Mouse (Mus musculus) heart, embryonic 15.5 days (tissue): ENCODE data around the gene Rtl8a. TPM values are rescaled to one million over a fixed set of nuclear protein-coding genes. Genes with fewer than 3 reads are reported as not detected.
"Not testable (repeated sequence)": the region's sequence is repeated elsewhere in the genome, so short reads cannot be mapped to it uniquely, and the experiment has no call there.

Source experiments
- ATAC-seq: fragments of 200-750 bp; cut with Nextera tagmentation; replicated peaks from 2 replicates; pipeline ENCODE4 v1.8.0; 2017; ENCODE audit warnings: low read depth, moderate TSS enrichment; ENCODE audit not compliant: insufficient number of reproducible peaks, insufficient read depth, low FRiP score
- H3K27ac ChIP-seq: fragments of 300-500 bp; sonication (generic); 2 replicates; pipeline ENCODE4 v1.5.1; 2015; ENCODE audit warnings: mild to moderate bottlenecking, inconsistent platforms
- H3K27me3 ChIP-seq: fragments of 300-500 bp; sonication (generic); 2 replicates; pipeline ENCODE4 v1.6.1; 2015; ENCODE audit warnings: inconsistent platforms
- H3K36me3 ChIP-seq: fragments of 300-500 bp; sonication (generic); 2 replicates; pipeline ENCODE4 v1.6.1; 2015; ENCODE audit warnings: mild to moderate bottlenecking, inconsistent platforms
- H3K4me1 ChIP-seq: fragments of 300-500 bp; sonication (generic); replicated peaks from 2 replicates; pipeline ENCODE4 v1.6.1; 2015; ENCODE audit warnings: inconsistent platforms
- H3K4me2 ChIP-seq: fragments of 300-500 bp; sonication (generic); 2 replicates; pipeline ENCODE4 v1.6.1; 2015; ENCODE audit warnings: inconsistent platforms, mild to moderate bottlenecking, moderate library complexity
- H3K4me3 ChIP-seq: fragments of 300-500 bp; sonication (generic); 2 replicates; pipeline ENCODE4 v1.5.1; 2015; ENCODE audit warnings: mild to moderate bottlenecking, inconsistent platforms
- H3K9ac ChIP-seq: fragments of 300-500 bp; sonication (generic); 2 replicates; pipeline ENCODE4 v1.6.1; 2015; ENCODE audit warnings: mild to moderate bottlenecking, inconsistent platforms
- H3K9me3 ChIP-seq: fragments of 300-500 bp; sonication (generic); replicated peaks from 2 replicates; pipeline ENCODE4 v1.6.1; 2016; ENCODE audit warnings: inconsistent platforms
- WGBS: fragments of 180-500 bp; shearing (Covaris S2); methylation state at CpG from one replicate; pipeline ENCODE4 v1.1.7; 2015; ENCODE audit warnings: mixed read lengths; 5-methylcytosine and 5-hydroxymethylcytosine counted together
- polyA plus RNA-seq: library from polyadenylated mRNA; unstranded; fragments of >200 nt; fragmentation: Nextera tagmentation; extraction: Ambion mirVana; gene quantifications from 2 replicates; pipeline ENCODE4 v1.2.1, GENCODE M21; 2015

Gene Rtl8a
- polyA plus RNA-seq, 1 experiment from 2014 or later = 104 TPM

- H3K4me1 ChIP-seq, H3K36me3 ChIP-seq, H3K9me3 ChIP-seq, H3K9ac ChIP-seq, H3K27me3 ChIP-seq, H3K27ac ChIP-seq, ATAC-seq: not testable (repeated sequence)
- H3K4me2 ChIP-seq = peak overlapping the region; percentile 50
- peak overlapping the region; percentile 24; the same call in 1 of the 2 replicates for H3K4me3 ChIP-seq
- 37% methylated on average over 4 of the region's 4 CpGs for WGBS
Observed at GRCm38 (mm10) chrX:53642604-53642979, 890 bp downstream of the Rtl8a start.

DNA sequence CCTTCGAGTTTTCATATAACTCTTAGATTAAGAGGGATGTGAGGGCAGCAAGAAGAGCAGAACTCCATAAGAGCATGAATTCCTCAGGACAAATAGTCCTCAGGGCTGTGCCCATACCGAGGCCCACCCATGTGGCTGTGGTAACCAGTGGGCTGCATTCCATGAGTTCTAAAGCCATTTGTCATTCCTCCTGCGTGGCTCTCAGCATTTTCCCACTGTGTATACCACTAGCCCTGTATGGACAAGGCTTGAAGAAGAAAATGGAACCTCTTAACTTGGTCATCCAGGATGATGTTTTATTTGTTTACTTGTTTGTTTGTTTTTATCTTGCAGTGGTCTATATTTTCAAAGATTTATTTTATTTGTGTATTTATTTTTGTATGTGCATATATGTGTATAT, 5.4 kb downstream of the Rtl8a start:
- H3K36me3 ChIP-seq, ATAC-seq, H3K9ac ChIP-seq, H3K4me1 ChIP-seq, H3K27ac ChIP-seq, H3K9me3 ChIP-seq, H3K4me2 ChIP-seq, H3K4me3 ChIP-seq, H3K27me3 ChIP-seq: not testable (repeated sequence)
- WGBS = 39% methylated on average over 3 of the region's 3 CpGs

DNA sequence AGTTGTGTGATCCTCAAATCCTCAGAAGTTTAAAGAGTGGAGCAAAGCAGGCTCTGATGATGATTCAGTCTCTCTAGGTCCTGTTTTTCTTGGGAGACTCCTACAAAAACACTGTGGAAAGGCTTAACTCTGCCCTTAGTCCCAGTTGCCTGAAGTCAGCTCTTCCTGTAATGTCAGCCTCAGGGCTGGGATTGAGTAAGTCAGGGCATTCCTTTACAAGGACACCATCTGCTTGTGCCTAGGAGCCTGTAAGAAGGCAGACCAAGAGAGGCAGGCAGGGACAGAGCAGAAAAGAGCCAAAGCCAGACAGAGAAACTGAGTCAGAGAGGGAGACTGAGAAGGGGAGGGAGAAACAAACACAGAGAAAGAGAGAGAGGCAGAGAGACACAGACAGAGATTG, 32.1 kb downstream of the Rtl8a start:
- H3K4me3 ChIP-seq, H3K27ac ChIP-seq, H3K9me3 ChIP-seq, H3K4me1 ChIP-seq, H3K27me3 ChIP-seq, H3K36me3 ChIP-seq, H3K4me2 ChIP-seq, H3K9ac ChIP-seq, ATAC-seq: not testable (repeated sequence)

GRCm38 (mm10) chrX:53610571-53610970, 32.9 kb downstream of the Rtl8a start:
- no peak for ATAC-seq
- no peaks in the 10 kb centered on the region for H3K36me3 ChIP-seq
- no peaks in the 10 kb centered on the region for H3K27me3 ChIP-seq
- no peak overlapping the region for H3K9ac ChIP-seq
- H3K27ac ChIP-seq = no peak overlapping the region
- H3K4me2 ChIP-seq = no peak overlapping the region
- 2% methylated on average over 3 of the region's 3 CpGs for WGBS
- H3K4me3 ChIP-seq = no peak overlapping the region
- H3K4me1 ChIP-seq = no peaks in the 10 kb centered on the region
- H3K9me3 ChIP-seq = no peaks in the 10 kb centered on the region

- not testable (repeated sequence) for ATAC-seq
- peak within 1 kb of the TSS; percentile 59 for H3K4me3 ChIP-seq
Observed at GRCm38 (mm10) chrX:53608879-53609278, 34.6 kb downstream of the Rtl8a start, which contains the start of gene Gm14597. Gm14597 (minus strand) TSS chrX:53608979.

DNA sequence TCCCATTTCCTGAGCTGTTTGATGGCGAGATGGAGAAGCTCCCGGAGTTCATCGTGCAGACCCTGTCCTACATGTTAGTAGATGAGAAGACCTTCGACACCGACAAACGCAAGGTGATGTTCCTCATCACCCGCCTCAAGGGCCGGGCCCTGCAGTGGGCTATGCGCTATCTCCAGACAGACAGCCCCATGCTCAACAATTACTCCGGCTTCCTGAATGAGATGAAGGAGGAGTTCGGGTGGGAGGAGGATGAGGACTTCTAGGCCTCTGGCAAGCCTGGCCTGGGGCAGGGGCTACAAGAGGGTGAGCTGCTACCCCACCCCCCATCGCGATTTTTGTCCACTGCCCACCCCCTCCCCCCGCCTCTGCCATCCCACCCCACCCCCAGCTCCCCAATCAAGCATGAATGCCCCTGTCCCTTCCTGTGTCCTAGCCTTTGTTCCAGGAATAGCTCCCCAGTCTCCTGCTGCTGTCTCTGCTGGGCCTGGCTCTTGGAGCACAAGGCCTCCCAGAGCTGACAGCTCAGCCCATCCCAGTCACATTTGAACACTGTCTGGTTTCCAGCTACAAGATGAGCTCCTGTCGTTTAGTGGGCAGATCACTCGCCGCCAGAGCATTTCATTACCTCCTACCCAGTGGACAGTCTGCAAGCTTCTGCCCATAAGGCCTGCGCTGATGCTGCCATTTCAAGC, 35.2 kb downstream of the Rtl8a start:
- H3K4me2 ChIP-seq = peak overlapping the region; percentile 64
- no peaks in the 10 kb centered on the region for H3K36me3 ChIP-seq
- peak overlapping the region; percentile 70 for H3K27ac ChIP-seq
- peak; percentile 54 for ATAC-seq
- H3K4me1 ChIP-seq = no peaks in the 10 kb centered on the region
- no peaks in the 10 kb centered on the region for H3K27me3 ChIP-seq
- H3K9me3 ChIP-seq = no peaks in the 10 kb centered on the region
- peak overlapping the region; percentile 57 for H3K9ac ChIP-seq
- 24% methylated on average over 15 of the region's 18 CpGs for WGBS
- H3K4me3 ChIP-seq = peak overlapping the region; percentile 59

More at GRCm38 (mm10) chrX:53608879-53609278, 34.6 kb downstream of the Rtl8a start, which contains the start of gene Gm14597:
- Histone ChIP-seq H3K4me2 (peak within 1 kb of the TSS; percentile 64), H3K27ac (peak within 1 kb of the TSS; percentile 70), H3K9ac (peak within 1 kb of the TSS; percentile 57)
- H3K36me3 ChIP-seq, H3K4me1 ChIP-seq, H3K9me3 ChIP-seq, H3K27me3 ChIP-seq: not testable (repeated sequence)
- 81% methylated on average over 1 of the region's 4 CpGs for WGBS

GRCm38 (mm10) chrX:53607242-53608121, 36.0 kb downstream of the Rtl8a start, which contains the start of gene Rtl8c:
Rtl8c (plus strand) TSS chrX:53608032.
- peak; percentile 87 for ATAC-seq
- Histone ChIP-seq H3K27ac (peak within 1 kb of the TSS; percentile 70), H3K36me3 (no peaks in the 10 kb centered on the region), H3K9ac (peak within 1 kb of the TSS; percentile 57), H3K4me3 (peak within 1 kb of the TSS; percentile 59), H3K27me3 (no peaks in the 10 kb centered on the region), H3K4me1 (no peaks in the 10 kb centered on the region), H3K9me3 (no peaks in the 10 kb centered on the region), H3K4me2 (peak within 1 kb of the TSS; percentile 64)
- 23% methylated on average over 20 of the region's 20 CpGs for WGBS

- 12% methylated on average over 1 of the region's 1 CpGs for WGBS
- H3K9ac ChIP-seq, H3K27ac ChIP-seq, ATAC-seq, H3K4me2 ChIP-seq, H3K27me3 ChIP-seq, H3K36me3 ChIP-seq, H3K4me3 ChIP-seq, H3K4me1 ChIP-seq, H3K9me3 ChIP-seq: not testable (repeated sequence)
Observed at GRCm38 (mm10) chrX:53606176-53606575, 37.3 kb downstream of the Rtl8a start.

DNA sequence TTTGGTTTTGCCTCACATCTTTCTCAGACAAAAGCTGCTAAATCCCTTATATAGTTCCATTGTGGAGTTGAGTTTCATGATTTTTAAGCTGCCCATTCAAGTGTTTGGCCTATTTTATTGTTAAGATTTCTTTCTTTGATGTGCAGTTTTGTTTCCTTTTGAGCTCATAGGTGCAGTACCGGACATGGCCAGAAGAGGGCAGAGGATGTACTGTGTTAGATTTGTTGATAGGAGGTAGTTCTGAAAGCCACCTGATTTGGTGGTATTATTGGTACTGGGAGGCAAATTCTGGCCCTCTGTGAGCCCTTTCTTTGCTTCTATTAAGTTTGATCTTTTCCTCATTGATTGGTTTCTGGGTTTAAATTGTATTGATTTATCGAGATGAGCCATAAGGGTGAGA, 43.5 kb downstream of the Rtl8a start:
- not testable (repeated sequence) for H3K27ac ChIP-seq, H3K4me2 ChIP-seq, H3K4me1 ChIP-seq, H3K27me3 ChIP-seq, ATAC-seq, H3K36me3 ChIP-seq, H3K4me3 ChIP-seq, H3K9me3 ChIP-seq, H3K9ac ChIP-seq
- 38% methylated on average over 2 of the region's 2 CpGs for WGBS
